Mouse (Mus musculus): ENCODE results near the gene Madcam1. TPM values are rescaled to one million over a fixed set of nuclear protein-coding genes. Genes with fewer than 3 reads are reported as not detected.

The Madcam1 gene
- polyA plus RNA-seq, 1 experiment, result not detected

- Histone ChIP-seq H3K27me3 (ENCODE audit: control insufficient read depth, insufficient read depth, low read length) (no peaks in the 10 kb centered on the region), H3K27ac (ENCODE audit: insufficient read depth, low read length) (no peak overlapping the region), H3K4me1 (ENCODE audit: control insufficient read depth, insufficient read depth, low read length) (no peaks in the 10 kb centered on the region), H3K4me3 (replicated peaks; ENCODE audit: insufficient read depth, low read depth, low read length) (no peak overlapping the region)
- 41% methylated on average over 7 of the region's 7 CpGs for WGBS
- no peak for DNase-seq
- TF ChIP-seq CTCF (IDR thresholded peaks at IDR 0.05; ENCODE audit: borderline replicate concordance, insufficient read depth, low read depth, low read length) (no peak), POLR2A (IDR thresholded peaks at IDR 0.05; ENCODE audit: borderline replicate concordance, insufficient read depth, low read length) (no peak)
Observed at GRCm38 (mm10) chr10:79652789-79653188, 11.6 kb upstream of the Madcam1 start.

GRCm38 (mm10) chr10:79654946-79655395 is 9.4 kb upstream of the Madcam1 start:
- Histone ChIP-seq H3K4me1 (ENCODE audit: control insufficient read depth, insufficient read depth, low read length) (no peaks in the 10 kb centered on the region), H3K4me3 (replicated peaks; ENCODE audit: insufficient read depth, low read depth, low read length) (no peak overlapping the region), H3K27ac (ENCODE audit: insufficient read depth, low read length) (no peak overlapping the region), H3K27me3 (ENCODE audit: control insufficient read depth, insufficient read depth, low read length) (no peaks in the 10 kb centered on the region)
- no peak for DNase-seq
- WGBS, result 16% methylated on average over 1 of the region's 1 CpGs
- TF ChIP-seq CTCF (IDR thresholded peaks at IDR 0.05; ENCODE audit: borderline replicate concordance, insufficient read depth, low read depth, low read length) (no peak), POLR2A (IDR thresholded peaks at IDR 0.05; ENCODE audit: borderline replicate concordance, insufficient read depth, low read length) (no peak)

- DNase-seq, result no peak
- Histone ChIP-seq H3K4me1 (ENCODE audit: control insufficient read depth, insufficient read depth, low read length) (no peaks in the 10 kb centered on the region), H3K4me3 (replicated peaks; ENCODE audit: insufficient read depth, low read depth, low read length) (no peak overlapping the region), H3K27ac (ENCODE audit: insufficient read depth, low read length) (no peak overlapping the region), H3K27me3 (ENCODE audit: control insufficient read depth, insufficient read depth, low read length) (no peaks in the 10 kb centered on the region)
- TF ChIP-seq POLR2A (IDR thresholded peaks at IDR 0.05; ENCODE audit: borderline replicate concordance, insufficient read depth, low read length) (no peak), CTCF (IDR thresholded peaks at IDR 0.05; ENCODE audit: borderline replicate concordance, insufficient read depth, low read depth, low read length) (no peak)
- 37% methylated on average over 4 of the region's 4 CpGs for WGBS
Observed at GRCm38 (mm10) chr10:79658829-79659228, 5.5 kb upstream of the Madcam1 start.

- no peak for DNase-seq
- Histone ChIP-seq H3K4me1 (ENCODE audit: control insufficient read depth, insufficient read depth, low read length) (no peaks in the 10 kb centered on the region), H3K4me3 (replicated peaks; ENCODE audit: insufficient read depth, low read depth, low read length) (no peak overlapping the region), H3K27me3 (ENCODE audit: control insufficient read depth, insufficient read depth, low read length) (no peaks in the 10 kb centered on the region), H3K27ac (ENCODE audit: insufficient read depth, low read length) (no peak overlapping the region)
- 78% methylated on average over 2 of the region's 2 CpGs for WGBS
- TF ChIP-seq CTCF (IDR thresholded peaks at IDR 0.05; ENCODE audit: borderline replicate concordance, insufficient read depth, low read depth, low read length) (0 out of 2 replicates have a peak, but pooled peaks have one; percentile 9), POLR2A (IDR thresholded peaks at IDR 0.05; ENCODE audit: borderline replicate concordance, insufficient read depth, low read length) (no peak)
Observed at GRCm38 (mm10) chr10:79660298-79660697, 4.1 kb upstream of the Madcam1 start.

GRCm38 (mm10) chr10:79661861-79662260 is 2.5 kb upstream of the Madcam1 start:
- Histone ChIP-seq H3K4me1 (ENCODE audit: control insufficient read depth, insufficient read depth, low read length) (no peaks in the 10 kb centered on the region), H3K4me3 (replicated peaks; ENCODE audit: insufficient read depth, low read depth, low read length) (no peak overlapping the region), H3K27ac (ENCODE audit: insufficient read depth, low read length) (no peak overlapping the region), H3K27me3 (ENCODE audit: control insufficient read depth, insufficient read depth, low read length) (no peaks in the 10 kb centered on the region)
- 38% methylated on average over 3 of the region's 3 CpGs for WGBS
- DNase-seq, result no peak
- TF ChIP-seq CTCF (IDR thresholded peaks at IDR 0.05; ENCODE audit: borderline replicate concordance, insufficient read depth, low read depth, low read length) (no peak), POLR2A (IDR thresholded peaks at IDR 0.05; ENCODE audit: borderline replicate concordance, insufficient read depth, low read length) (no peak)

GRCm38 (mm10) chr10:79665051-79665450 is 692 bp downstream of the Madcam1 start:
- no peak overlapping the region for H3K27ac ChIP-seq (ENCODE audit: insufficient read depth, low read length)
- 83% methylated on average over 8 of the region's 8 CpGs for WGBS
- no peaks in the 10 kb centered on the region for H3K27me3 ChIP-seq (ENCODE audit: control insufficient read depth, insufficient read depth, low read length)
- peaks cover 4% of the 10 kb centered on the region; the same call in 1 of the 2 replicates for H3K4me1 ChIP-seq (ENCODE audit: control insufficient read depth, insufficient read depth, low read length)
- H3K4me3 ChIP-seq (replicated peaks; ENCODE audit: insufficient read depth, low read depth, low read length), result no peak overlapping the region
- no peak for DNase-seq
- TF ChIP-seq CTCF (IDR thresholded peaks at IDR 0.05; ENCODE audit: borderline replicate concordance, insufficient read depth, low read depth, low read length), result no peak
- TF ChIP-seq POLR2A (IDR thresholded peaks at IDR 0.05; ENCODE audit: borderline replicate concordance, insufficient read depth, low read length), result no peak

GRCm38 (mm10) chr10:79666493-79666892 is 2.1 kb downstream of the Madcam1 start:
- H3K27ac ChIP-seq (ENCODE audit: insufficient read depth, low read length), result no peak overlapping the region
- no peak for TF ChIP-seq POLR2A (IDR thresholded peaks at IDR 0.05; ENCODE audit: borderline replicate concordance, insufficient read depth, low read length)
- TF ChIP-seq CTCF (IDR thresholded peaks at IDR 0.05; ENCODE audit: borderline replicate concordance, insufficient read depth, low read depth, low read length), result no peak
- 68% methylated on average over 9 of the region's 9 CpGs for WGBS

GRCm38 (mm10) chr10:79668076-79668475 is 3.7 kb downstream of the Madcam1 start:
- no peak for DNase-seq
- Histone ChIP-seq H3K27ac (ENCODE audit: insufficient read depth, low read length) (no peak overlapping the region), H3K4me1 (ENCODE audit: control insufficient read depth, insufficient read depth, low read length) (peaks cover 11% of the 10 kb centered on the region), H3K4me3 (replicated peaks; ENCODE audit: insufficient read depth, low read depth, low read length) (no peak overlapping the region), H3K27me3 (ENCODE audit: control insufficient read depth, insufficient read depth, low read length) (no peaks in the 10 kb centered on the region)
- 82% methylated on average over 5 of the region's 5 CpGs for WGBS
- TF ChIP-seq POLR2A (IDR thresholded peaks at IDR 0.05; ENCODE audit: borderline replicate concordance, insufficient read depth, low read length), result no peak

More at GRCm38 (mm10) chr10:79666493-79666892, 2.1 kb downstream of the Madcam1 start:
- Histone ChIP-seq H3K4me3 (replicated peaks; ENCODE audit: insufficient read depth, low read depth, low read length) (no peak overlapping the region), H3K27me3 (ENCODE audit: control insufficient read depth, insufficient read depth, low read length) (no peaks in the 10 kb centered on the region), H3K4me1 (ENCODE audit: control insufficient read depth, insufficient read depth, low read length) (peaks cover 11% of the 10 kb centered on the region)
- DNase-seq, result no peak
